16 mouse cellular contexts compared by ENCODE assay signal in the genomic region with DNA sequence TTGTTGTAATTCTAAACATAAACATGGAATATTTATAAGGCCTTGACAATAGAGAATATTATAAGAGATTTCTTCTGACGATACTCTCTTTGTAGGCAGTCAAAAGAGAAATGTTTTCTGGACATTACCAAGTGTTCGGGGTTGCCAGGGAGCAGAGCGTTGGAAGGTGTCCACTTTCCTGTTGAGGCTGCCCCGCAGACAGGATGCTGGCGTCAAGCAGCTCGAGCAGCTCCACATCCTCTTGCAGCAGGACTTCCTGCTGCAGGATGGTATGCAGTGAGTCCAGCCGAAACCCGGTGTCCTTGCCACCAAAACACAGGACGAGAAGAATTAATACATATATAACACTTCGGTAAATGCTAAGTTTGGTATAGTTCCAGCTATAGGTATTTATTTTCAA. TPM values are rescaled to one million over a fixed set of nuclear protein-coding genes. Genes with fewer than 3 reads are reported as not detected.
DNase-seq lines count a peak whose midpoint lies in the region; ATAC-seq and TF ChIP-seq lines count a peak whose summit lies in the region.
"Had no signal": no experiment of that assay in that cellular context is flagged by ENCODE, and none has a peak within 500 bp of the region (broad histone marks: within the 10 kb centered on the region; RNA-seq: fewer than 3 reads in every experiment).

No protein-coding gene starts in this region.

- no peak overlapping the region for H3K4me3 ChIP-seq in heart, embryonic 11.5 days (ENCODE audit: low read depth, low read length)
- no peak overlapping the region for H3K4me3 ChIP-seq in lung, embryonic 14.5 days (ENCODE audit: low read depth, low read length)
- H3K4me3 ChIP-seq in forebrain, embryonic 11.5 days (ENCODE audit: low read depth, low read length) = no peak overlapping the region
- H3K4me3 ChIP-seq: embryonic facial prominence, embryonic 12.5 days; liver, embryonic 13.5 days; midbrain, embryonic 15.5 days; neural tube, embryonic 13.5 days had no signal

- H3K9me3 ChIP-seq in heart, embryonic 11.5 days (replicated peaks; ENCODE audit: control insufficient read depth, low read length) = no peaks in the 10 kb centered on the region
- H3K9me3 ChIP-seq in lung, embryonic 14.5 days (ENCODE audit: low read depth, low read length) = 0 out of 2 replicates have a peak, but pooled peaks cover 3% of the 10 kb centered on the region
- no peaks in the 10 kb centered on the region for H3K9me3 ChIP-seq in forebrain, embryonic 11.5 days (ENCODE audit: control insufficient read depth, low read length)
- H3K9me3 ChIP-seq: embryonic facial prominence, embryonic 12.5 days; liver, embryonic 13.5 days; midbrain, embryonic 15.5 days; neural tube, embryonic 13.5 days had no signal

- H3K27me3 ChIP-seq in heart, embryonic 11.5 days (ENCODE audit: control insufficient read depth, insufficient read depth, low read length) = no peaks in the 10 kb centered on the region
- no peaks in the 10 kb centered on the region for H3K27me3 ChIP-seq in lung, embryonic 14.5 days (ENCODE audit: insufficient read depth, low read length)
- no peaks in the 10 kb centered on the region for H3K27me3 ChIP-seq in forebrain, embryonic 11.5 days (ENCODE audit: control insufficient read depth, insufficient read depth, low read length)
- H3K27me3 ChIP-seq: embryonic facial prominence, embryonic 12.5 days; liver, embryonic 13.5 days; midbrain, embryonic 15.5 days; neural tube, embryonic 13.5 days had no signal

- no peak overlapping the region for H3K27ac ChIP-seq in heart, embryonic 11.5 days (ENCODE audit: low read depth, low read length)
- no peak overlapping the region for H3K27ac ChIP-seq in lung, embryonic 14.5 days (ENCODE audit: low read depth)
- H3K27ac ChIP-seq in forebrain, embryonic 11.5 days (ENCODE audit: low read depth, low read length) = no peak overlapping the region
- H3K27ac ChIP-seq: embryonic facial prominence, embryonic 12.5 days; liver, embryonic 13.5 days; midbrain, embryonic 15.5 days; neural tube, embryonic 13.5 days had no signal

- no peak overlapping the region for H3K9ac ChIP-seq in heart, embryonic 11.5 days (ENCODE audit: low read depth, low read length)
- no peak overlapping the region for H3K9ac ChIP-seq in lung, embryonic 14.5 days
- H3K9ac ChIP-seq in forebrain, embryonic 11.5 days (ENCODE audit: low read length) = no peak overlapping the region
- H3K9ac ChIP-seq: embryonic facial prominence, embryonic 12.5 days; liver, embryonic 13.5 days; midbrain, embryonic 15.5 days; neural tube, embryonic 13.5 days had no signal

- no peak for ATAC-seq in heart, embryonic 11.5 days (replicated peaks; ENCODE audit: insufficient number of reproducible peaks, low FRiP score, low TSS enrichment)
- ATAC-seq in common myeloid progenitor, adult 5-6 weeks (replicated peaks; ENCODE audit: low read depth, poor library complexity, severe bottlenecking) = 0 out of 2 replicates have a peak, but pooled peaks have one; percentile 22
- no peak for ATAC-seq in lung, embryonic 14.5 days (ENCODE audit: insufficient read depth)
- ATAC-seq in forebrain, embryonic 11.5 days (replicated peaks; ENCODE audit: low FRiP score) = no peak
- ATAC-seq: forebrain, embryonic 16.5 days; inflammation-experienced regulatory T-cells, adult 6 months; midbrain, embryonic 15.5 days had no signal

- peak; percentile 95 for DNase-seq in heart, adult 11 months
- peak; percentile 14 for DNase-seq in adrenal gland, postnatal 10 days
- DNase-seq in lung, embryonic 14.5 days = peak; percentile 45
- no peak for DNase-seq in left cerebral cortex, adult 9 months (ENCODE audit: low spot score in 2 of 2)
- DNase-seq in forebrain, embryonic 11.5 days (ENCODE audit: low spot score) = no peak
- DNase-seq in gastrocnemius, adult 18-20 months (ENCODE audit: low spot score) = no peak
- DNase-seq: gastrocnemius, postnatal 36 days; liver, embryonic 13.5 days; thymus, postnatal 4 days had no signal

- peaks cover 37% of the 10 kb centered on the region for H3K36me3 ChIP-seq in heart, embryonic 11.5 days (ENCODE audit: control insufficient read depth, insufficient read depth, low read length)
- peaks cover 70% of the 10 kb centered on the region for H3K36me3 ChIP-seq in lung, embryonic 14.5 days (ENCODE audit: insufficient read depth)
- H3K36me3 ChIP-seq in forebrain, embryonic 11.5 days (ENCODE audit: control insufficient read depth, insufficient read depth, low read length) = peaks cover 8% of the 10 kb centered on the region; the same call in 1 of the 2 replicates

- H3K4me1 ChIP-seq in heart, embryonic 11.5 days (ENCODE audit: control insufficient read depth, insufficient read depth, low read length) = no peaks in the 10 kb centered on the region
- H3K4me1 ChIP-seq in lung, embryonic 14.5 days (ENCODE audit: insufficient read depth) = no peaks in the 10 kb centered on the region
- H3K4me1 ChIP-seq in forebrain, embryonic 11.5 days (replicated peaks; ENCODE audit: control insufficient read depth, insufficient read depth, low read length) = no peaks in the 10 kb centered on the region
- H3K4me1 ChIP-seq: embryonic facial prominence, embryonic 12.5 days; liver, embryonic 13.5 days; midbrain, embryonic 15.5 days; neural tube, embryonic 13.5 days had no signal

- no peak for TF ChIP-seq CTCF in lung, embryonic 14.5 days (IDR thresholded peaks at IDR 0.05; ENCODE audit: low read depth)

- 70% methylated on average over 10 of the region's 10 CpGs for WGBS in heart, embryonic 11.5 days (ENCODE audit: insufficient replicate concordance)
- WGBS in lung, embryonic 14.5 days = 82% methylated on average over 10 of the region's 10 CpGs
- WGBS in forebrain, embryonic 11.5 days = 89% methylated on average over 10 of the region's 10 CpGs

- H3K4me2 ChIP-seq in heart, embryonic 11.5 days = no peak overlapping the region
- H3K4me2 ChIP-seq in lung, embryonic 14.5 days = no peak overlapping the region
- no peak overlapping the region for H3K4me2 ChIP-seq in forebrain, embryonic 11.5 days (ENCODE audit: low read depth, low read length, severe bottlenecking)
- H3K4me2 ChIP-seq: embryonic facial prominence, embryonic 12.5 days; liver, embryonic 13.5 days; midbrain, embryonic 15.5 days; neural tube, embryonic 13.5 days had no signal

RNA-seq across cellular contexts. Expression of a gene that starts 35.4 kb away (rescaled TPM):
- polyA plus RNA-seq in heart, embryonic 11.5 days (2014; fragmentation: Nextera tagmentation; extraction: Ambion mirVana) = 25.3 and 26.9 TPM in 2 replicates
- 10 to 100 TPM; 24.9 to 27.7 TPM for total RNA-seq in adrenal gland, postnatal 10 days (2021)
- total RNA-seq in common myeloid progenitor, adult 5-6 weeks (2017) = 6.0 and 14.7 TPM in 2 replicates
- polyA plus RNA-seq in lung, embryonic 14.5 days (2014; fragmentation: Nextera tagmentation; extraction: Ambion mirVana) = 29.3 and 30.0 TPM in 2 replicates
- 39.6 and 46.6 TPM in 2 replicates for polyA plus RNA-seq in forebrain, embryonic 11.5 days (2014; fragmentation: Nextera tagmentation; extraction: Ambion mirVana)
- total RNA-seq in gastrocnemius, adult 18-20 months (2021) = 10 to 100 TPM; 54.1 to 59.7 TPM

RNA-seq across cellular contexts. Expression of a gene that starts 35.6 kb away (rescaled TPM):
- 3.6 and 4.3 TPM in 2 replicates for polyA plus RNA-seq in heart, embryonic 11.5 days (2014; fragmentation: Nextera tagmentation; extraction: Ambion mirVana)
- 1 to 10 TPM; 6.0 to 8.1 TPM for total RNA-seq in adrenal gland, postnatal 10 days (2021)
- total RNA-seq in common myeloid progenitor, adult 5-6 weeks (2017) = 1.8 and 2.7 TPM in 2 replicates
- 3.3 and 3.6 TPM in 2 replicates for polyA plus RNA-seq in lung, embryonic 14.5 days (2014; fragmentation: Nextera tagmentation; extraction: Ambion mirVana)
- 4.3 and 4.4 TPM in 2 replicates for polyA plus RNA-seq in forebrain, embryonic 11.5 days (2014; fragmentation: Nextera tagmentation; extraction: Ambion mirVana)
- total RNA-seq in gastrocnemius, adult 18-20 months (2021) = 1 to 10 TPM; 2.7 to 3.0 TPM

Comparison
In these comparisons a context has a peak if more than half of its experiments do, and no peak if none do; other contexts are left out.
1. DNase-seq: peak in heart, adult 11 months (single experiment), adrenal gland, postnatal 10 days (single experiment) and lung, embryonic 14.5 days (single experiment); none in left cerebral cortex, adult 9 months (0 of 2), forebrain, embryonic 11.5 days (single experiment) and gastrocnemius, adult 18-20 months (single experiment).